Mouse (Mus musculus) kidney, adult 2 months (tissue): ENCODE data around the gene Ksr1.

Experiments
- CTCF ChIP-seq: fragments of 200-500 bp; conservative IDR thresholded peaks from 2 replicates; pipeline ENCODE4 v1.5.1; 2011; ENCODE audit warnings: low read depth, mild to moderate bottlenecking, control low read depth, low read length, moderate library complexity, mixed read lengths; ENCODE audit not compliant: insufficient read depth, insufficient read length
- POLR2A ChIP-seq: fragments of 200-500 bp; IDR thresholded peaks from one replicate; pipeline ENCODE4 v1.6.1; 2011; ENCODE audit warnings: low read depth, low read length, control low read depth

DNA sequence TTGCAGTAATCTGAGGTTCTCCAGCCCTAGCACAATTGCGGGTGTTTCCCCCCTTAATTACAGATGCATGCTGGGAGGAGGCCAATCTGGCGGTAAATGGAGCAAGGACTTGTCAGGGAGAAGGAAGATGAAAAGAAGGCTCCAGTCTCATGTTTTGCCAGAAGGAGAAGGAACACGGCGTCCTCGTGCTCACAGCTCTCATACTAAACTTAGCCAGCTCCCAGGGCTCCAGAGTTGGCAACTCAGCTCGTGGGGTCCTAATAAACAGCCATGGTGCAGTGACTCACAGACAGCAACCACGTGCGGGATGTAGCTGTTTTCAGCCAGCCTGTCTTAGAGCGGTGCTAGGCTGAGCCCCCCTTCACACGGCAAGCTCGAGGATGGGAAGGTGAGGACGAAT lies 36.7 kb upstream of the Ksr1 start:
- TF ChIP-seq CTCF (no peak), POLR2A (no peak)
